Mouse (Mus musculus) CD8-positive naive resting alpha-beta T cell, adult 57 days (primary cell): ENCODE data around the gene Ugt3a1. TPM values are rescaled to one million over a fixed set of nuclear protein-coding genes. Genes with fewer than 3 reads are reported as not detected.

ENCODE experiments used
- total RNA-seq: library from RNA; stranded (reverse); gene quantifications from one replicate; pipeline ENCODE4 v1.2.4, GENCODE M21; 2023

Ugt3a1 gene
- total RNA-seq: not detected

DNA sequence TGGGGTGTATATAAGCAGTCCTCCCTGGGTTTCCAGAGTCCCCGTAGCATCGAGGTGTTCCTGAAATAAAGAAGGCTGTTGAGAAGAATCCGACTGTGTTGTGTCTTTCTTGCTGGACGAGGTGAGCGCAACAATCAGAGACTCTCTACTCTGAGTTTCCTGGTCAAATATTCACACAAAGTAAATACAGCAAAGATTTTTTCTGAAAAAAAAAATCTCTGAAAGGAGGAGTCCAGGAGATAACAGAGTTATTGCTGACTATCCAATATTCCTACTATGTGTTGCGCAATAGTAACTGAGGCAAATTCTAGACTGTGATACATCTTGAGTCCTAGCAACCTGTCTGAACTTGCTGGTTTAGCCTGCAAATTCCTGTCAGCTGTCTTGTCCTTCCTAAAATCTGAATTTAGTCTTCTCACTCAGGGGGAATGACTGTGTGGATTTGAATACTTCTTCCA, at the start of gene Ugt3a1:
Gene Ugt3a1 (plus strand): TSS at position 51 of the 458 bp plus-strand sequence.

DNA sequence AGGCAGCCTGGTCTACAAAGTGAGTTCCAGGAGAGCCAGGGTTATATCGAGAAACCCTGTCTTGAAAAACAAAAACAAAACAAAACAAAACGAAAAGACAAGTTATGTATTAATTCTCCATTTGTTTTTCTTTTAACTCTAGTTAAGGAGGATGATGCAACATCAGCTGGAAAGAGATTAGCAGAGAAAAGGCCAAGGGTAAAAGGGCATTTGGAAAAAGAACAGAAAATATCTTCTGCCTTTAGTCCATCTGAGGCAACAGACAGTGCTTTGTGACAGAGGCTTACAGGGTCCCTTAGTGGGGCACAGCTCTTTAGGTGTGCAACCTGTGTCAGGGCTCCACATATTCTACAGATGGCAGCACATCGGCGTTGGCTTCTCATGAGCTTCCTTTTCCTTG, 58.7 kb downstream of the Ugt3a1 start, which contains the start of gene Ugt3a2:
Gene Ugt3a2 (plus strand): TSS at position 210 of the 400 bp plus-strand sequence.

Other genes starting within 250 kb of the Ugt3a1 start
- gene Nadk2, start 205.6 kb upstream of the Ugt3a1 start, total RNA-seq: 20.1 TPM
- gene Lmbrd2, start 136.3 kb upstream of the Ugt3a1 start, total RNA-seq: 10.9 TPM
- 2.8 TPM for gene Skp2, start 121.5 kb upstream of the Ugt3a1 start, total RNA-seq
- not detected for gene Ugt3a2, start 58.7 kb downstream of the Ugt3a1 start, total RNA-seq
- gene Capsl, start 159.1 kb downstream of the Ugt3a1 start, total RNA-seq: not detected